Mouse (Mus musculus): ENCODE measurements around the gene Katnbl1. TPM values are rescaled to one million over a fixed set of nuclear protein-coding genes. Genes with fewer than 3 reads are reported as not detected.
"Not testable (repeated sequence)": the region's sequence is repeated elsewhere in the genome, so short reads cannot be mapped to it uniquely, and the experiment has no call there.

Gene Katnbl1
- polyA plus RNA-seq, 2 experiments, result 6.5 to 20.0 TPM

GRCm38 (mm10) chr2:112392689-112393088 is 13.7 kb downstream of the Katnbl1 start:
- Histone ChIP-seq H3K4me1 (replicated peaks; ENCODE audit: control insufficient read depth in 2 of 2, insufficient read depth in 2 of 2, low read length in 1 of 2) (peaks cover 4 to 7% of the 10 kb centered on the region in 2 experiments), H3K27ac (no peak overlapping the region), H3K36me3 (replicated peaks; ENCODE audit: control insufficient read depth, insufficient read depth, low read depth) (no peaks in the 10 kb centered on the region), H3K9me3 (ENCODE audit: control insufficient read depth, low read length) (no peaks in the 10 kb centered on the region), H3K27me3 (ENCODE audit: control insufficient read depth, insufficient read depth, low read length) (no peaks in the 10 kb centered on the region), H3K4me2 (ENCODE audit: low read depth) (no peak overlapping the region), H3K4me3 (ENCODE audit: insufficient read depth in 1 of 2, low read depth in 2 of 2, low read length in 2 of 2) (no peak overlapping the region), H3K9ac (replicated peaks) (no peak overlapping the region)
- 15% methylated on average over 1 of the region's 1 CpGs for WGBS (ENCODE audit: insufficient replicate concordance)
- DNase-seq (ENCODE audit: low read depth in 3 of 3, low spot score in 3 of 3), result no peak
- no peak for TF ChIP-seq CTCF (IDR thresholded peaks at IDR 0.05; ENCODE audit: low read depth)
- no peak for TF ChIP-seq EP300 (IDR thresholded peaks at IDR 0.05; ENCODE audit: low read depth)
- no peak for ATAC-seq (ENCODE audit: insufficient read depth)

GRCm38 (mm10) chr2:112393958-112394357 is 14.9 kb downstream of the Katnbl1 start:
- Histone ChIP-seq H3K9ac (replicated peaks) (no peak overlapping the region), H3K4me1 (replicated peaks; ENCODE audit: control insufficient read depth in 2 of 2, insufficient read depth in 2 of 2, low read length in 1 of 2) (peaks cover 4 to 7% of the 10 kb centered on the region in 2 experiments), H3K27me3 (ENCODE audit: control insufficient read depth, insufficient read depth, low read length) (no peaks in the 10 kb centered on the region), H3K4me2 (ENCODE audit: low read depth) (no peak overlapping the region), H3K27ac (no peak overlapping the region), H3K36me3 (replicated peaks; ENCODE audit: control insufficient read depth, insufficient read depth, low read depth) (no peaks in the 10 kb centered on the region), H3K9me3 (ENCODE audit: control insufficient read depth, low read length) (no peaks in the 10 kb centered on the region), H3K4me3 (ENCODE audit: insufficient read depth in 1 of 2, low read depth in 2 of 2, low read length in 2 of 2) (no peak overlapping the region)
- ATAC-seq (ENCODE audit: insufficient read depth) (no peak), DNase-seq (ENCODE audit: low read depth in 3 of 3, low spot score in 3 of 3) (no peak)
- TF ChIP-seq CTCF (IDR thresholded peaks at IDR 0.05; ENCODE audit: low read depth), result no peak
- no peak for TF ChIP-seq EP300 (IDR thresholded peaks at IDR 0.05; ENCODE audit: low read depth)

GRCm38 (mm10) chr2:112396649-112397048 is 17.6 kb downstream of the Katnbl1 start:
- Histone ChIP-seq H3K9ac (replicated peaks) (no peak overlapping the region), H3K4me3 (ENCODE audit: insufficient read depth in 1 of 2, low read depth in 2 of 2, low read length in 2 of 2) (no peak overlapping the region), H3K9me3 (ENCODE audit: control insufficient read depth, low read length) (no peaks in the 10 kb centered on the region), H3K27ac (no peak overlapping the region), H3K27me3 (ENCODE audit: control insufficient read depth, insufficient read depth, low read length) (no peaks in the 10 kb centered on the region), H3K36me3 (replicated peaks; ENCODE audit: control insufficient read depth, insufficient read depth, low read depth) (no peaks in the 10 kb centered on the region), H3K4me2 (ENCODE audit: low read depth) (no peak overlapping the region), H3K4me1 (replicated peaks; ENCODE audit: control insufficient read depth in 2 of 2, insufficient read depth in 2 of 2, low read length in 1 of 2) (peaks cover 4 to 7% of the 10 kb centered on the region in 2 experiments)
- 15% methylated on average over 1 of the region's 1 CpGs for WGBS (ENCODE audit: insufficient replicate concordance)
- TF ChIP-seq CTCF (IDR thresholded peaks at IDR 0.05; ENCODE audit: low read depth) (no peak), EP300 (IDR thresholded peaks at IDR 0.05; ENCODE audit: low read depth) (no peak)
- ATAC-seq (ENCODE audit: insufficient read depth) (peak; percentile 33; the same call in 1 of the 2 replicates), DNase-seq (ENCODE audit: low read depth in 3 of 3, low spot score in 3 of 3) (no peak)

GRCm38 (mm10) chr2:112407030-112407429 is 28.0 kb downstream of the Katnbl1 start:
- H3K4me3 ChIP-seq (ENCODE audit: insufficient read depth in 1 of 2, low read depth in 2 of 2, low read length in 2 of 2), result no peak overlapping the region
- no peak for ATAC-seq (ENCODE audit: insufficient read depth)
- no peak overlapping the region for H3K27ac ChIP-seq
- 83% methylated on average over 3 of the region's 3 CpGs for WGBS (ENCODE audit: insufficient replicate concordance)
- peaks cover 13% of the 10 kb centered on the region for H3K36me3 ChIP-seq (replicated peaks; ENCODE audit: control insufficient read depth, insufficient read depth, low read depth)
- H3K4me2 ChIP-seq (ENCODE audit: low read depth), result no peak overlapping the region
- no peak overlapping the region for H3K9ac ChIP-seq (replicated peaks)
- no peaks in the 10 kb centered on the region for H3K27me3 ChIP-seq (ENCODE audit: control insufficient read depth, insufficient read depth, low read length)
- TF ChIP-seq CTCF (IDR thresholded peaks at IDR 0.05; ENCODE audit: low read depth) (no peak), EP300 (IDR thresholded peaks at IDR 0.05; ENCODE audit: low read depth) (no peak)
- no peak for DNase-seq (ENCODE audit: low read depth in 3 of 3, low spot score in 3 of 3)
- no peaks in the 10 kb centered on the region for H3K9me3 ChIP-seq (ENCODE audit: control insufficient read depth, low read length)
- H3K4me1 ChIP-seq (replicated peaks; ENCODE audit: control insufficient read depth in 2 of 2, insufficient read depth in 2 of 2, low read length in 1 of 2), result no peaks in the 10 kb centered on the region

- TF ChIP-seq CTCF (IDR thresholded peaks at IDR 0.05; ENCODE audit: low read depth) (no peak), EP300 (IDR thresholded peaks at IDR 0.05; ENCODE audit: low read depth) (no peak)
- Histone ChIP-seq H3K9ac (replicated peaks) (no peak overlapping the region), H3K36me3 (replicated peaks; ENCODE audit: control insufficient read depth, insufficient read depth, low read depth) (no peaks in the 10 kb centered on the region), H3K27ac (no peak overlapping the region), H3K9me3 (ENCODE audit: control insufficient read depth, low read length) (no peaks in the 10 kb centered on the region), H3K4me2 (ENCODE audit: low read depth) (no peak overlapping the region), H3K4me3 (ENCODE audit: insufficient read depth in 1 of 2, low read depth in 2 of 2, low read length in 2 of 2) (no peak overlapping the region), H3K4me1 (replicated peaks; ENCODE audit: control insufficient read depth in 2 of 2, insufficient read depth in 2 of 2, low read length in 1 of 2) (peaks cover 0 to 4% of the 10 kb centered on the region in 2 experiments; a peak in 1 of 4 replicates), H3K27me3 (ENCODE audit: control insufficient read depth, insufficient read depth, low read length) (no peaks in the 10 kb centered on the region)
- ATAC-seq (ENCODE audit: insufficient read depth) (no peak), DNase-seq (ENCODE audit: low read depth in 3 of 3, low spot score in 3 of 3) (no peak)
- 22% methylated on average over 3 of the region's 3 CpGs for WGBS (ENCODE audit: insufficient replicate concordance)
Observed at GRCm38 (mm10) chr2:112425308-112425707, 46.3 kb downstream of the Katnbl1 start.

GRCm38 (mm10) chr2:112428534-112428933 is 49.5 kb downstream of the Katnbl1 start:
- H3K9me3 ChIP-seq (ENCODE audit: control insufficient read depth, low read length); DNase-seq (ENCODE audit: low read depth in 3 of 3, low spot score in 3 of 3); H3K4me3 ChIP-seq (ENCODE audit: insufficient read depth in 1 of 2, low read depth in 2 of 2, low read length in 2 of 2); H3K9ac ChIP-seq (replicated peaks); H3K27me3 ChIP-seq (ENCODE audit: control insufficient read depth, insufficient read depth, low read length); H3K36me3 ChIP-seq (replicated peaks; ENCODE audit: control insufficient read depth, insufficient read depth, low read depth); H3K27ac ChIP-seq; H3K4me1 ChIP-seq (replicated peaks; ENCODE audit: control insufficient read depth in 2 of 2, insufficient read depth in 2 of 2, low read length in 1 of 2); ATAC-seq (ENCODE audit: insufficient read depth); H3K4me2 ChIP-seq (ENCODE audit: low read depth): not testable (repeated sequence)
- 58% methylated on average over 3 of the region's 3 CpGs for WGBS (ENCODE audit: insufficient replicate concordance)

Measured in liver, embryonic 14.5 days (tissue).